Mouse (Mus musculus): ENCODE measurements around the gene Rgs5. TPM values are rescaled to one million over a fixed set of nuclear protein-coding genes. Genes with fewer than 3 reads are reported as not detected.

Rgs5 gene
- 80.3 and 96.5 TPM in 2 replicates for polyA plus RNA-seq (2012; rRNA removed; ENCODE audit: low replicate concordance)

GRCm38 (mm10) chr1:169655256-169655655 lies at the start of gene Rgs5:
Gene Rgs5 (plus strand): TSS chr1:169655501.

Other genes with a start within 250 kb of the Rgs5 start
- 0.17 and 1.9 TPM in 2 replicates for gene Nuf2, start 124.0 kb upstream of the Rgs5 start, polyA plus RNA-seq (2012; rRNA removed; ENCODE audit: low replicate concordance)
- gene Rgs4, start 92.1 kb downstream of the Rgs5 start, polyA plus RNA-seq (2012; rRNA removed; ENCODE audit: low replicate concordance): 5.2 and 10.0 TPM in 2 replicates

Measured in subcutaneous adipose tissue, adult 2 months (tissue).